In the genomic region with DNA sequence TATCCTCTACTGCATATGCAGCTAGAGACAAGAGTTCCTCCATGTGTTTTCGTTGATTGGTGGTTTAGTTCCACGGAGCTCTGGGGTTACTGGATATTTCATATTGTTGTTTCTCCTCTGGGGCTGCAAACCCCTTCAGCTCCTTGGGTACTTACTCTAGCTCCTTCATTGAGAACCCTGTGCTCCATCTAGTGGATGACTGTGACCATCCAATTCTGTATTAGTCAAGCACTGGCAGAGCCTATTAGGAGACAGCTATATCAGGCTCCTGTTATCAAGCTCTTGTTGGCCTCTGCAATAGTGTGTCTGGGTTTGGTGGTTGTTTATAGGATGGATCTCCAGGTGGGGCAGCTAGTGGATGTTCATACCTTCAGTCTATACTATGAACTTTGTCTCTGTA, we compare ENCODE assay signal across 21 mouse cellular contexts.
"Had no signal": no experiment of that assay in that cellular context is flagged by ENCODE, and none has a peak within 500 bp of the region (broad histone marks: within the 10 kb centered on the region; RNA-seq: fewer than 3 reads in every experiment).

No protein-coding gene starts in this region.

- H3K9ac ChIP-seq: kidney, embryonic 15.5 days; limb, embryonic 12.5 days; limb, embryonic 15.5 days; liver, embryonic 14.5 days; liver, postnatal 0 days had no signal

- ATAC-seq: liver, postnatal 0 days had no signal

- H3K27me3 ChIP-seq: kidney, embryonic 15.5 days; limb, embryonic 12.5 days; limb, embryonic 15.5 days had no signal

- H3K9me3 ChIP-seq: kidney, embryonic 15.5 days; limb, embryonic 12.5 days; limb, embryonic 15.5 days had no signal

- H3K36me3 ChIP-seq: kidney, embryonic 15.5 days; limb, embryonic 12.5 days; limb, embryonic 15.5 days had no signal

- H3K4me3 ChIP-seq: kidney, embryonic 15.5 days; left cerebral cortex, adult 2 months; limb, embryonic 12.5 days; limb, embryonic 15.5 days had no signal

- H3K4me2 ChIP-seq: kidney, embryonic 15.5 days; limb, embryonic 12.5 days; limb, embryonic 15.5 days; liver, embryonic 11.5 days; midbrain, embryonic 11.5 days had no signal

- DNase-seq: kidney, postnatal 10 days; kidney, postnatal 36 days; layer of hippocampus, postnatal 36 days; left cerebral cortex, postnatal 4 days; liver, postnatal 0 days; lung, postnatal 14 days; lung, postnatal 4 days; midbrain, embryonic 14.5 days; right cerebral cortex, adult 18-20 months; right cerebral cortex, postnatal 14 days; right cerebral cortex, postnatal 4 days; thymus, adult 2 months; thymus, postnatal 25 days had no signal

- H3K4me1 ChIP-seq: kidney, embryonic 15.5 days; limb, embryonic 12.5 days; limb, embryonic 15.5 days had no signal

- H3K27ac ChIP-seq: kidney, embryonic 15.5 days; left cerebral cortex, adult 2 months; limb, embryonic 12.5 days; limb, embryonic 15.5 days; liver, embryonic 14.5 days; stomach, postnatal 0 days had no signal
